Mouse (Mus musculus) myocyte (in vitro differentiated cells): Measurements from ENCODE around the gene Golm1. TPM values are rescaled to one million over a fixed set of nuclear protein-coding genes. Genes with fewer than 3 reads are reported as not detected.

Experiments
- H3K27me3 ChIP-seq: one replicate; pipeline ENCODE4 v1.6.1; 2011; ENCODE audit not compliant: control insufficient read depth, insufficient read depth, insufficient read length
- H3K36me3 ChIP-seq: one replicate; pipeline ENCODE4 v1.6.1; 2011; ENCODE audit not compliant: control insufficient read depth, insufficient read depth
- H3K4me2 ChIP-seq: one replicate; pipeline ENCODE4 v1.6.1; 2011; ENCODE audit warnings: low read depth, control low read depth
- H3K4me3 ChIP-seq: one replicate; pipeline ENCODE4 v1.5.1; 2011; ENCODE audit warnings: mild to moderate bottlenecking, control low read depth, moderate library complexity
- H3K79me2 ChIP-seq: one replicate; pipeline ENCODE4 v1.6.1; 2011; ENCODE audit not compliant: control insufficient read depth, insufficient read depth
- H3ac ChIP-seq: one replicate; pipeline ENCODE4 v1.6.1; 2011; ENCODE audit not compliant: control insufficient read depth, insufficient read length
- CEBPB ChIP-seq: IDR thresholded peaks from 2 replicates; pipeline ENCODE4 v1.6.1; 2011; ENCODE audit warnings: mild to moderate bottlenecking, moderate library complexity; ENCODE audit not compliant: poor library complexity, insufficient read depth, severe bottlenecking
- E2F4 ChIP-seq: IDR thresholded peaks from one replicate; pipeline ENCODE4 v1.6.1; 2011; ENCODE audit warnings: mild to moderate bottlenecking, control low read depth, moderate library complexity; ENCODE audit not compliant: insufficient read depth
- MAX ChIP-seq: IDR thresholded peaks from one replicate; pipeline ENCODE4 v1.6.1; 2011; ENCODE audit warnings: low read depth, mild to moderate bottlenecking, control low read depth
- MYOD1 ChIP-seq, 3 experiments: IDR thresholded peaks; one replicate each; pipeline ENCODE4 v1.6.1; 2011; ENCODE audit warnings: control low read depth in 2 of 3, low read depth in 2 of 3, mild to moderate bottlenecking in 2 of 3, moderate library complexity in 1 of 3; ENCODE audit not compliant: insufficient read length in 2 of 3, control insufficient read depth in 1 of 3
- MYOG ChIP-seq, 3 experiments: IDR thresholded peaks; one replicate each; pipeline ENCODE4 v1.6.1; 2011; ENCODE audit warnings: control low read depth in 2 of 3, low read depth in 2 of 3, mild to moderate bottlenecking in 2 of 3; ENCODE audit not compliant: insufficient read length in 2 of 3, control insufficient read depth in 1 of 3, insufficient read depth in 1 of 3
- POLR2A ChIP-seq: IDR thresholded peaks from one replicate; pipeline ENCODE4 v1.6.1; 2011; ENCODE audit warnings: low read depth, mild to moderate bottlenecking, control low read depth, moderate library complexity; ENCODE audit not compliant: insufficient read length
- POLR2AphosphoS2 ChIP-seq: IDR thresholded peaks from one replicate; pipeline ENCODE4 v1.6.1; 2011; ENCODE audit warnings: low read depth, control low read depth; ENCODE audit not compliant: insufficient read length
- REST ChIP-seq: IDR thresholded peaks from one replicate; pipeline ENCODE4 v1.6.1; 2011; ENCODE audit warnings: mild to moderate bottlenecking, control low read depth, moderate library complexity; ENCODE audit not compliant: insufficient read depth, insufficient read length
- SRF ChIP-seq: IDR thresholded peaks from one replicate; pipeline ENCODE4 v1.6.1; 2011; ENCODE audit warnings: low read depth; ENCODE audit not compliant: control insufficient read depth, insufficient read length
- TCF12 ChIP-seq: IDR thresholded peaks from one replicate; pipeline ENCODE4 v1.6.1; 2011; ENCODE audit warnings: mild to moderate bottlenecking, control low read depth; ENCODE audit not compliant: poor library complexity, insufficient read depth, severe bottlenecking
- TCF3 ChIP-seq: IDR thresholded peaks from one replicate; pipeline ENCODE4 v1.6.1; 2011; ENCODE audit warnings: low read depth, control low read depth; ENCODE audit not compliant: insufficient read length
- USF1 ChIP-seq: IDR thresholded peaks from one replicate; pipeline ENCODE4 v1.6.1; 2011; ENCODE audit warnings: low read depth, mild to moderate bottlenecking, control low read depth, moderate library complexity
- polyA plus RNA-seq: library from polyadenylated mRNA; unstranded; fragments of >200 nt; fragmentation: generic; extraction: Trizol; gene quantifications from one replicate; pipeline ENCODE4 v1.2.1, GENCODE M21; 2012; ENCODE audit warnings: missing spikeins

Gene Golm1
- polyA plus RNA-seq, 1 experiment = 4.8 TPM

GRCm38 (mm10) chr13:59656975-59657388 lies 18.6 kb downstream of the Golm1 start:
- Histone ChIP-seq H3K79me2 (no peaks in the 10 kb centered on the region), H3K4me3 (no peak overlapping the region), H3ac (no peak overlapping the region), H3K36me3 (no peaks in the 10 kb centered on the region), H3K4me2 (peak overlapping the region; percentile 45), H3K27me3 (no peaks in the 10 kb centered on the region)
- TF ChIP-seq MAX (no peak), CEBPB (no peak), POLR2A (no peak), MYOD1 (IDR thresholded peaks at IDR 0.05; ENCODE audit: control insufficient read depth in 1 of 3, insufficient read length in 2 of 3, low read depth in 2 of 3) (no peak), E2F4 (no peak), MYOG (IDR thresholded peaks at IDR 0.05; ENCODE audit: control insufficient read depth in 1 of 3, insufficient read depth in 1 of 3, insufficient read length in 2 of 3, low read depth in 2 of 3) (no peak), POLR2AphosphoS2 (no peak), SRF (no peak), TCF3 (no peak), USF1 (no peak), REST (no peak)

GRCm38 (mm10) chr13:59656316-59656832 lies 19.2 kb downstream of the Golm1 start:
- Histone ChIP-seq H3K4me3 (no peak overlapping the region), H3ac (no peak overlapping the region), H3K27me3 (no peaks in the 10 kb centered on the region), H3K79me2 (no peaks in the 10 kb centered on the region), H3K4me2 (peak overlapping the region; percentile 45), H3K36me3 (no peaks in the 10 kb centered on the region)
- TF ChIP-seq POLR2A = no peak
- no peak for TF ChIP-seq TCF12
- TF ChIP-seq POLR2AphosphoS2 = no peak
- TF ChIP-seq TCF3 = no peak
- no peak for TF ChIP-seq E2F4
- TF ChIP-seq MYOD1 (IDR thresholded peaks at IDR 0.05; ENCODE audit: control insufficient read depth in 1 of 3, insufficient read length in 2 of 3, low read depth in 2 of 3) = no peak
- TF ChIP-seq MAX = no peak
- TF ChIP-seq USF1 = no peak
- TF ChIP-seq MYOG (IDR thresholded peaks at IDR 0.05; ENCODE audit: control insufficient read depth in 1 of 3, insufficient read depth in 1 of 3, insufficient read length in 2 of 3, low read depth in 2 of 3) = no peak
- no peak for TF ChIP-seq SRF
- TF ChIP-seq CEBPB = no peak
- TF ChIP-seq REST = no peak

GRCm38 (mm10) chr13:59655718-59656315 lies 19.8 kb downstream of the Golm1 start:
- no peak for TF ChIP-seq POLR2AphosphoS2
- TF ChIP-seq USF1 = no peak
- TF ChIP-seq MAX = no peak
- TF ChIP-seq CEBPB = no peak
- TF ChIP-seq POLR2A = no peak
- TF ChIP-seq TCF3 = no peak
- no peak for TF ChIP-seq E2F4
- TF ChIP-seq TCF12 = no peak
- no peak for TF ChIP-seq REST
- TF ChIP-seq MYOD1 (IDR thresholded peaks at IDR 0.05; ENCODE audit: control insufficient read depth in 1 of 3, insufficient read length in 2 of 3, low read depth in 2 of 3) = no peak
- no peak for TF ChIP-seq SRF
- TF ChIP-seq MYOG (IDR thresholded peaks at IDR 0.05; ENCODE audit: control insufficient read depth in 1 of 3, insufficient read depth in 1 of 3, insufficient read length in 2 of 3, low read depth in 2 of 3) = no peak
- no peak overlapping the region for H3K4me3 ChIP-seq
- no peak overlapping the region for H3ac ChIP-seq
- no peak overlapping the region for H3K4me2 ChIP-seq
- no peaks in the 10 kb centered on the region for H3K27me3 ChIP-seq
- H3K36me3 ChIP-seq = no peaks in the 10 kb centered on the region
- no peaks in the 10 kb centered on the region for H3K79me2 ChIP-seq

GRCm38 (mm10) chr13:59654465-59654864 lies 21.1 kb downstream of the Golm1 start:
- H3K27me3 ChIP-seq = no peaks in the 10 kb centered on the region
- TF ChIP-seq USF1 = no peak
- no peak for TF ChIP-seq TCF12
- TF ChIP-seq REST = no peak
- no peak for TF ChIP-seq CEBPB
- TF ChIP-seq MAX = no peak
- TF ChIP-seq MYOG (IDR thresholded peaks at IDR 0.05; ENCODE audit: control insufficient read depth in 1 of 3, insufficient read depth in 1 of 3, insufficient read length in 2 of 3, low read depth in 2 of 3) = no peak
- TF ChIP-seq POLR2AphosphoS2 = no peak
- TF ChIP-seq TCF3 = no peak
- TF ChIP-seq SRF = no peak
- no peak for TF ChIP-seq POLR2A
- TF ChIP-seq E2F4 = no peak
- TF ChIP-seq MYOD1 (IDR thresholded peaks at IDR 0.05; ENCODE audit: control insufficient read depth in 1 of 3, insufficient read length in 2 of 3, low read depth in 2 of 3) = no peak
- H3K4me2 ChIP-seq = no peak overlapping the region
- H3K36me3 ChIP-seq = no peaks in the 10 kb centered on the region
- no peak overlapping the region for H3ac ChIP-seq
- H3K4me3 ChIP-seq = no peak overlapping the region
- no peaks in the 10 kb centered on the region for H3K79me2 ChIP-seq
